Mouse (Mus musculus): ENCODE measurements around the gene Rbm17.

Rbm17 gene

GRCm38 (mm10) chr2:11604053-11604452 is at the start of gene Rbm17:
Rbm17 (minus strand) TSS chr2:11604153.
- TF ChIP-seq GATA4 (IDR thresholded peaks at IDR 0.05; ENCODE audit: insufficient replicate concordance, low read length): no peak

- TF ChIP-seq GATA4 (IDR thresholded peaks at IDR 0.05; ENCODE audit: insufficient replicate concordance, low read length): no peak
Observed at GRCm38 (mm10) chr2:11653330-11653729, 49.4 kb upstream of the Rbm17 start.

GRCm38 (mm10) chr2:11652780-11653179 is 48.8 kb upstream of the Rbm17 start:
- no peak for TF ChIP-seq GATA4 (IDR thresholded peaks at IDR 0.05; ENCODE audit: insufficient replicate concordance, low read length)

- no peak for TF ChIP-seq GATA4 (IDR thresholded peaks at IDR 0.05; ENCODE audit: insufficient replicate concordance, low read length)
Observed at GRCm38 (mm10) chr2:11652196-11652595, 48.2 kb upstream of the Rbm17 start.

GRCm38 (mm10) chr2:11651476-11651875 is 47.5 kb upstream of the Rbm17 start:
- TF ChIP-seq GATA4 (IDR thresholded peaks at IDR 0.05; ENCODE audit: insufficient replicate concordance, low read length): no peak

- no peak for TF ChIP-seq GATA4 (IDR thresholded peaks at IDR 0.05; ENCODE audit: insufficient replicate concordance, low read length)
Observed at GRCm38 (mm10) chr2:11645297-11645696, 41.3 kb upstream of the Rbm17 start.

GRCm38 (mm10) chr2:11644057-11644456 is 40.1 kb upstream of the Rbm17 start:
- TF ChIP-seq GATA4 (IDR thresholded peaks at IDR 0.05; ENCODE audit: insufficient replicate concordance, low read length): no peak

- TF ChIP-seq GATA4 (IDR thresholded peaks at IDR 0.05; ENCODE audit: insufficient replicate concordance, low read length): no peak
Observed at GRCm38 (mm10) chr2:11642451-11642941, 38.5 kb upstream of the Rbm17 start, which contains the start of gene Il2ra. Il2ra (plus strand) TSS chr2:11642807.

- no peak for TF ChIP-seq GATA4 (IDR thresholded peaks at IDR 0.05; ENCODE audit: insufficient replicate concordance, low read length)
Observed at GRCm38 (mm10) chr2:11637115-11637514, 33.2 kb upstream of the Rbm17 start.

- no peak for TF ChIP-seq GATA4 (IDR thresholded peaks at IDR 0.05; ENCODE audit: insufficient replicate concordance, low read length)
Observed at GRCm38 (mm10) chr2:11636138-11636480, 32.2 kb upstream of the Rbm17 start.

GRCm38 (mm10) chr2:11635471-11636137 is 31.7 kb upstream of the Rbm17 start:
- no peak for TF ChIP-seq GATA4 (IDR thresholded peaks at IDR 0.05; ENCODE audit: insufficient replicate concordance, low read length)

- no peak for TF ChIP-seq GATA4 (IDR thresholded peaks at IDR 0.05; ENCODE audit: insufficient replicate concordance, low read length)
Observed at GRCm38 (mm10) chr2:11635035-11635434, 31.1 kb upstream of the Rbm17 start.

- no peak for TF ChIP-seq GATA4 (IDR thresholded peaks at IDR 0.05; ENCODE audit: insufficient replicate concordance, low read length)
Observed at GRCm38 (mm10) chr2:11625890-11626289, 21.9 kb upstream of the Rbm17 start, which contains the start of gene Gm17490. Gm17490 (minus strand) TSS chr2:11626264.

GRCm38 (mm10) chr2:11623726-11624125 is 19.8 kb upstream of the Rbm17 start:
- no peak for TF ChIP-seq GATA4 (IDR thresholded peaks at IDR 0.05; ENCODE audit: insufficient replicate concordance, low read length)

GRCm38 (mm10) chr2:11623173-11623572 is 19.2 kb upstream of the Rbm17 start:
- no peak for TF ChIP-seq GATA4 (IDR thresholded peaks at IDR 0.05; ENCODE audit: insufficient replicate concordance, low read length)

- no peak for TF ChIP-seq GATA4 (IDR thresholded peaks at IDR 0.05; ENCODE audit: insufficient replicate concordance, low read length)
Observed at GRCm38 (mm10) chr2:11619598-11619997, 15.6 kb upstream of the Rbm17 start.

- no peak for TF ChIP-seq GATA4 (IDR thresholded peaks at IDR 0.05; ENCODE audit: insufficient replicate concordance, low read length)
Observed at GRCm38 (mm10) chr2:11616846-11617245, 12.9 kb upstream of the Rbm17 start.

Measured in liver, adult (tissue).